Mouse (Mus musculus): ENCODE measurements around the gene Gmfg. TPM values are rescaled to one million over a fixed set of nuclear protein-coding genes. Genes with fewer than 3 reads are reported as not detected.

Gmfg gene
- total and polyA plus RNA-seq, 3 experiments = 0.58 to 10.4 (median 7.1) TPM

DNA sequence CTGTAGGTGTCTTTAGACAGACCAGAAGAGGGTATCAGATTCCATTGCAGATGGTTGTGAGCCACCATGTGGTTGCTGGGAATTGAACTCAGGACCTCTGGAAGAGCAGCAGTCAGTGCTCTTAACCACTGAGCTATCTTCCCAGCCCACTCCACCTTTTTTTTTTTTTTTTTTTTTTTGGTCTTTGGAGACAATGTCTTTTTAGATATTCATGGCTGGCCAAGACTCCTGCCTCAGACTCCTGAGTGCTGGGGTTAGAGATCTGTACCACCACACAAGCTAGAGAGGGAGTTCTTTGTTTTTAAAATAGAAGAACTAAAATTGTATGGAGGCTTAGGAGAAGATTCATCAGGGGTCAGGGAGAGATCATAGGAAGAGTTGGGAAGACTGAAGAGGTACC, 717 bp downstream of the Gmfg start:
- DNase-seq = no peak

DNA sequence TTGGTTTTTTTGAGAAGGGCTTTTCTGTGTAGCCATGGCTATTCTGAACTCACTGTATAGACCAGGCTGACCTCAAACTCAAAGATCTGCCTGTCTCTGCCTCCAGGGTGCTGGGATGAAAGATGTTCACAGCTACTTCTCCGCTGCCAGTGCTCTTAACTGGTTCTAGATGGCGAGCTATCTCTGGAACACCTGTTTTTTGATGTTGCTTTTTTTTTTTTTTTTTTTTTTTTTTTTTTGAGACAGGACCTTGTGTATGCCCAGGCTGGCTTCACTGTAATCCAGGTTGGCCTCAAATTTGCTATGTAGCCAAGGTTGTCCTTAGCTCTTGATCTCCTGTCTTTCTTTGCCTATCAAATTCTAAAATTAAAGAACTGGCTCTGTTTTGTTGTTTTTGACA, 1.5 kb downstream of the Gmfg start:
- DNase-seq = no peak

DNA sequence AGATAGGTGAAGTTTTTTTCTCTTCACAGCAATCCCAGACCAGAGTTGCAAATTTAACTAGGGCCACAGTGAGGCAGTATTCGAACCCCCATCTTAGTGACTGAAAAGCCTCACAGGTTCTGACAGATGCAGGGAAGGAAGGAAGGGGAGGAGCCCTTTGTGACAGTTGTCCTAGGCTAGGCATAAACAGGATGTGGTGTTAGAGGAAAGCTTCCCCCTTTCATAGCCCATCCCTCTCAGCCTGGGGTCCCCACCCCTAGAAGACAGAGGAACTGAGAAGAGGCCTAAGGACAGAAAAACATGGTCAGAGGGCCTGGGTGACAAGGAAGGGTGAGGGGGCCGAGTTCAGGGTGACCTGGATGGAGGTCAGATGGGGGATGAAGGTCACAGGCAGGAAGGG, 3.5 kb downstream of the Gmfg start:
- peak; percentile 42 for DNase-seq

DNA sequence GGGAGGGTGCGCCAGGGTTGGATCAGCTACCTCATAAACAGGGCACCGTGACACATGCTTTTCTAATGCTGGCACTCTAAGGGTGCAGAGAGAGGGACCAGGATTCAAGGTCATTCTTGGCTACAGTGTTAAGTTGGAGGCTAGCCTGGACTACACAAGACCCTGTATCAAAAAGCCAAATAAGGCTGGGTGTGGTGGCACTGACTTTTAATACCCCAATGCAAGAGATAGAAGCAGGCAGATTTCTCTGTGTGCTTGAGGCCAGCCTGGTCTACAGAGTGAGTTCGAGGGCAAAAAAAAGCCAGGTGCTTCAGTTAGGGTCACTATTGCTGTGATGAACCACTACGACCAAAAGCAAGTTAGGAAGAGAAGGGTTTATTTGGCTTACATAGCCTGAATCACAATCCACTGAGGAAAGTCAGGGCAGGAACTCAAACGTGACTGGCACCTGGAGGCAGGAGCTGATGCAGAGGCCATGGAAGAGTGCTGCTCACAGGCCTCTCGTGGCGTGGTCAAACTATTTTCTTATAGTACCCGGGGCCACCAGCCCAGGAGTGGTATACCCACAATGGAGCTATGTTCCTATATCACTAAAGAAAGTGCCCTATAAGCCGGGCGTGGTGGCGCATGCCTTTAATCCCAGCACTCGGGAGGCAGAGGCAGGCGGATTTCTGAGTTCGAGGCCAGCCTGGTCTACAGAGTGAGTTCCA, 4.7 kb downstream of the Gmfg start:
- no peak for DNase-seq

DNA sequence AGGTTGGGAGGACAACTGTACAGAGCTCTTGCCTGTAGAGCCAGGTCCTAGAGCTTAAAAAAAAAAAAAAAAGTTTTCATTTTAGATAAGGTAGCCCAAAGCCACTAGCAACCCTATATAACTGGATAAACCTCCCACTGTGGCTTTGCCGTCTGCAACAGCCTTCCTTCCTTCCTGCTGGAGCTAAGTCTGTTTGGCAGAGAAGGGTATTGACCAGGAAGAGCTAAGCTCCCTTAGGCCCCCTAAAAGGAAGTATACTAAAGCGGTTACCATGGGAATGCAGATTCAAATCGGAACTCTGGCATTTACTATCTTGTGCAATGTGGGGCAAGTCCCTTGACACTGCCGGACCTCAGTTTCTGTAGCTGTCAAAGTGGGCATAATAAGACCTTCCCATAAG, 5.4 kb downstream of the Gmfg start:
- no peak for DNase-seq

DNA sequence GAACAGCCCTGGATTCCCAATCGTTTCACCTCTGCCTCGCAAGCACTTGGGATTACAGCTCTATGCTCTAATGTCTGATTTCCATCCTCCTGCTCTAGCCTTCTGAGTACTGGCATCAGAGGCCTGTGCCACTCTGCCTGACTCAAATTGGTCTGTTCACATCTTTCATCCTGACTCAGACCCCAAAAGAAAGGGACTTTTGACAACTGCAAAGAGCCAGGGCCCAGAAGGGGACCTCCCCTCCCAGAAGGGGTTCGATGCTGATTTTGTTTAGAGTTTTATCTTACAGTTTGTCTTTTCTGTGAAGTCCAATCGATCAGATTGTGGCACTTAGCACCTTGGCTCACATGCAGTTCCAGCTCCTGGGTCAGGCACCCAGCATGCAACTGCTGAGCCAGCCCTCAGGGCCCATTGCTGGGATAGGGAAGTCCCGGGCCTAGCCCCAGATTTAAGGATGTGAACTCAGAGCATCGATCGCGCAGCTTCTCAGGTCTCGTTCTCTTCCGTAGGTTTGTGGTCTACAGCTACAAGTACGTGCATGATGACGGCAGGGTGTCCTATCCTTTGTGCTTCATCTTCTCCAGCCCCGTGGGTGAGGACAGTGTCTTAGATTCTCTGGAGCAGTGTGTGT, 7.2 kb downstream of the Gmfg start:
- DNase-seq = no peak

DNA sequence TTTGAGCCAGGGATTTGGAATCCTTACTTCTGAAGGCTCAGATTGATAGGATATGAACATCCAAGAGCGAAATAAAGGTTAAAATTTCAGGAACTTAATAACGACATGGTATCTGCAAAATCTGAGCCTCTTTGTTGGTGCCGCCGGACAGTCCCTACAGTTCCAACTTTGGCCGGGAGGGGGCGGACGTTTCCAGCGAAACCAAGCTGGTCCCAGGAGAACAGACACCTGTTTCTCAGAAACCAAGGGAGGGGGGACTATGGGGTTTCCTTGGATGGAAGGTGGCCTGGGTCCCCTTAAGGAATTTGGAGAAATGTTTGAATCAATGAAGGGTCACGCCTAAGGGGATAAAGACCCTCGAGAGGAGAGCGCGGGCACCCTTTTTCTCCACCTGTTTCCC, 9.2 kb downstream of the Gmfg start:
- DNase-seq = peak; percentile 81

DNA sequence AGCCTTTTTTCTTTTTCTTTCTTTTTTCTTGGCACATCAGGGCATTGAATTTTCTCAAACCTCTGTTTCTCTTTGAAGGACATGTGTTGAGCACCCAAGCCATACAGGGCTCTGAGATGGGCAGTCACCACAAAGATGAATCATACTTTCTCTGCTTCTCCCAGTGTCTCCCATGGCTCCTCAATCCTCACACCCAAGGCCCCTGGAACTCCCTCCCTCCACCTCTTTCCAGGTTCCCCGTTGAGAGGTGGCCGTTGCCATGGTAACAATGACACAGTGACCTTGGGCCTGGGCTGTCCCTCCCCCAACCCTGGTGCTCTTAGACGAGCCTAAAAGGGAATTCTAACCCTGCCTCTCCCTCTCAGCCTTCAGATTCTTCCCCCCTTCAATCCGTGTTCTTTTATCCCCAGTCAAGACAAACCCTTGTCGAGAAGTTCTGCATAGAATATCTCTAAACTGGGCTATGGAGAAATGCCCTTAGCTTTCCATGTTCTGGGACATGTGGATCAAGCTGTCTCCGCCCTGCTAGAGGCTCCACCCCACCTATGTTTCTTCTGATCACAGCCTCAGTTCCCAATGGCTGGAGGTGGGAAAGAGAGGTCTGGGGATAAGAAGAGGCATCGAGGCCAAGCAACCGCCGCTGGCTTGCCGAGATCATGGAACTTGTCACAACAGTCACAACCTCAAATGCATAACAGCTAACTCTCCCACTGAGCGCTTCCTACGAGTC, 10.0 kb downstream of the Gmfg start:
- peak; percentile 71 for DNase-seq

DNA sequence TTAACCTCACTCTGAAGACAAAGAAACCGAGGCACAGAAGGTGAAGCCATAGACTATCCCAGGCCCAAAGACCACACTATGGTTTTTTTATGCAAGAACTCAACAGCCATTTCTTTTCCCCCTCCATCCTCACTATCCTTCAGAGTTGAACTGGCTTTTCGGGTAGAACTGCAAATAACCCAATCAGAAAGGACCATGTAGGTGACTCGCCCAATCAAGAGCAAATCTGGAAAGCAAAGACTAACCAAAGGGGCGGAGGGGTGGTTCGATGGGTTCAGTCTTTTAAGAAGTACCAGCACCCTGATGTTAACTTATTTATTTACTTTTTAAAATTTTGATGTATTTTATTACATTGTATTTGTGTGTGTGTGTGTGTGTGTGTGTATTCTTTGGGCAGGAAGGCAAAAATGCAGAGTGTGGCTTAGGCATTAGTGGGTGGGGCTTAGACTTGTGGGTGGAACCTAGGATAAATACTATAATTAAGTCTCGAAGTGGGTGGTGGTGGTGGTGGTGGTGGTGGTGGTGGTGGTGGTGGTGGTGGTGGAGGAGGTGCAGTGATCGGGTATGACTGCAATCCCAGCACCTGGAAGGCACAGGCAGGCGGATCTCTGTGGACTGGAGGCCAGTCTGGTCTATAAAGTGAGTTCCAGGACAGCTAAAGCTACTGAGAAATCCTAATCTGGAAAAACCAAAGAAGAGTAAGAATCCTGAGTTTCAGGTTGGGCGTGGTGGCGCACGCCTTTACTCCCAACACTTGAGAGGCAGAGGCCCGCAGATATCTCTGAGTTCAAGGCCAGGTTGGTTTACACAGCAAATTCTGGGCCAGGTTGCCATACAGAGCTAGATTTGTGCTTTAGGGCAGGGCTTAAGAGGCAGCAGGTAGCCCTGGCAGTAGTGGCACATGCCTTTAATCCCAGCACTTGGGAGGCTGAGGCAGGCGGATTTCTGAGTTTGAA, 10.9 kb downstream of the Gmfg start:
- DNase-seq = no peak

DNA sequence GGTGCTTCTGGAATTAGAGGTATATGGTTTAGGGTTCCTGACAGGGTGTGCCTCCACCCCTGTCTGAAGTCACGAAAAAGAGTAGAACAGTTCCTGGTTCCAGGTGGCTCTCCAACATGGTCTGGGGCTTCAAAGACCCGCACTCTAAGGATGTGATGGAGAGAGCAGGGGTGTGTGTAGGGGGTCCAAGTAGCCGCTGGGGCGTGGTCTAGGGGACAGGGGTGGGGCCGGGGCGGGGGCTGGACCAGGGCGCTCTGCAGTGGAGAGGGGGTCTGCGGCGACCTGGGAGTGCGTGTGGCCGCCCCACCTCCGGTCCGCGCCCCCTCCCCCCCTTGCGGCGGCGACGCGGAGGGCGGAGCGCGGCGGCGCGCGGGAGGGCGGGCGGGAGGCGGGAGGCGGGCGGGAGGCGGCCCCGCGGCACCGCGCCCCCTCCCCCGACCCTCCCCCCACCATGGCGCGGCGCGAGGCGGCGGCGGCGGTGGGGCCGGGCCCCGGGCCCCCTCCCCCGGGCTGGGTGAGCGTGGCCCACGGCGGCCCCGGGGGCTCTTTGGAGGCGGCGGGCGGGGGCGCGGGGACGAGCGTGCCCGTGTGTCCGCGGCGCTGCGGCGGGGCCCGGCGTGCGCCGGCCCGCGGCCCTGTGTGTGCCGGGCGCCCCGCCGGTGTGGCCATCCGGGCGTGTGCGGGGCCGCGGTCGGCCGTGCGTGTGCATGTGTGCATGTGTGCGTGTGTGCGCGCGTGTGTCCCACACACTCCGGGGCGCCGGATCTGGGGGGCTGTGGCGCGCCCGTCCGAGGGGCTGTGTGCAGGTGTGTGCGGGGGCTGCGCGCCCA, 14.5 kb downstream of the Gmfg start, which contains the start of gene Lrfn1:
Gene Lrfn1, plus strand, starts transcription at position 450 of the 830 bp plus-strand sequence.
- peak; percentile 37 for DNase-seq

DNA sequence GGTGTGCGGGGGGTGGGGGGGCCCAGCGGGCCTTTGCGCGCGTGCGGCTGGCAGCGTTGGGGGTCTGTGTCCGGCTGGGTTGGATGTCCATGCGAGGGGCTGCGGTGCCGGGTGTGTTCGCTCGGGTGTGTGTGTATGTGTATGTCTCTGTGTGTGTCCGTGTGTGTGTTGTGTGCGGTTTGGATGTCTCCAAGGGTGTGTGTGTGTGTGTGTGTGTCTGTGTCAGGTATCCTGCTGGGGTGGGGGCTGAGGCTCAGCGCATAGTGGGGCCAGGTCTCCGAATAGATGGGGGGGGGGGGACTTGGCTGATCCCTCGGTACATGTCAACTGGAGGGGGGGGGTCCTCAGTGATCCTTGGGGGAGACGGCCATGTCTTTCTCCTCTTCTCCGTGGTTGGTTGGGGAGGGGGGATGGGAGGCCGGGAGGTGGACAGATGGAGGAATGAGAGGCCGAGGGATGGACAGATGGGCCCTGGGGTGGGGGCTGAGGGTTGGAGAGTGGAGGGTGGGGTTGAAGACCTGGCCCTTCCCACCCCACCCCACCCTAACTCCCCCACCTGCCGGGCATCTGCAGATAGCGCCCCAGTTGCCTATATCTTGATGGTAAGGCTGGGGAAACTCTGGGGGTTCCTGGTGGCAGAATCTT, 15.2 kb downstream of the Gmfg start:
- no peak for DNase-seq

DNA sequence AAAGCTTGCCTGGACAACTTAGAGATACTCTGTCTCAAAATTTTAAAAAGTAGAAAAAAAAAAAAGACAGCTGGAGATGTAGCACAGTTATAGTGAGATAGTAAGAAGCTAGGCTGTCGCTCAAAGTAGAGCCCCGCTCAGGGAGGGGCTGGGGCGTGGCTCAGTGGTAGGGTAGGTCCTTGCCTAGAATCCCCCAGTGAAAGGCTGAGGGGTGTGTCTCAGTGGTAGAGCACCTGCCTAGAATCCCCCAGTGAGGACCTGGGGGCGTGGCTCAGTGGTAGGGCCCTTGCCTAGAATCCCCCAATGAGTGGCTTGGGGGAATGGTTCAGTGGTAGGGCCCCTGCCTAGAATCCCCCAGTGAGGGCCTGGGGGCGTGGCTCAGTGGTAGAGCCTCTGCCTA, 23.1 kb downstream of the Gmfg start:
- DNase-seq = no peak

DNA sequence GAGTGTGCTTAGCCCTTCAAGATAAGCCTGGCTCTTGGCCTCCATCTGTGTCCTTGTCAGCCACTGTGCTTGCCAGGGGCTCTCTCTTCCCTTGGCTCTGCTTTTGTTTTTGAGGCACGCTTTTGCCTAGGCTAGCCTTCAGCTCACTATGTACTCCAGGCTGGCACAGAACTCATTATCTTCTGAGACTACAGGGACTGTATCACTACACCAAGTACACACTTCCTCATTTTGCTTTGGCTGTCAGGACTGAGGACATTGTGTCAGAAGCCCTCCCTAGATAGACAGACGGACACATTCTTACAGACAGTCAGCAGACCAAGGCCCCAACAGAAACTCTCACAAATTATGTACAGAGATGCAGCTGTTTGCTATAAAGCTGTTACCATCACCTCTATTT, 25.5 kb downstream of the Gmfg start:
- DNase-seq = no peak

DNA sequence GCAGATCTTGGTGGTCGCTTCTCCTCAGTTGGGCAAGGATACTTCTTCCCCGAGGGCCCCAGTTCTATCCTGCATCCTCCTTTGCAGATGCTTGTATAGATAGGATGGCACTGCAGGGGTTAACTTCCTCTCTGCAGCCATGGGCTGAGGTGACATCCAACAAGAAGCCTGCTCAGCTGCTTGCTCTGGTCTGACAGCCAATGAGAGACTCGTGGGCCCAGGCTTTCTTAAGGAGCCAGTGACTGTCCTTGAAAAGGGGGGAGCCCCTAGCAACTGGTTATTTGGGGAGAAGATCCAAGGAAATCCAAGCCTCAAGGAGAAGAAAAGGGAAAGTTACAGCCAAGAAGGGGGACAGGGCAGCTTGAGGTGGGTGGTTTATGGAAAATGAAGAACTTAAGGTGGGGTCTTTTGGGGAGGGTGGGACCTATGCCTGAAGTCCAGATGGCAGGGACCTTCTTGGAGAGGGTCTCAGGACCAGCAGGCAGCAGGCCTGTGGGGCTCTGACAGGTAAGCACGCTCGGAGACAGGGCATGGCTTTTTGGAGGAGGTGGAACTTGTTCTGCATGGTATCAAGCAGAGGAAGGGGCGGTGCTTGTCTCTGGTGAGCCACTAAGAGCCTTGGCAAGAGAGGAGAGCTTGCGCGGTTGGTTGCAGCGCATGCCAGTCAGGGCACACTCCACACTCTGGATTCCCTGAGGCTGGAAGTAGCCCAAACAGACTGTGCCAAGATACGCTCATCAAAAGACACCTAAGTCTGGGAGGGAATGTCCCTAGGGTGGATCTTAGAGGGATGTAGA, 27.4 kb downstream of the Gmfg start:
- DNase-seq = peak; percentile 86

DNA sequence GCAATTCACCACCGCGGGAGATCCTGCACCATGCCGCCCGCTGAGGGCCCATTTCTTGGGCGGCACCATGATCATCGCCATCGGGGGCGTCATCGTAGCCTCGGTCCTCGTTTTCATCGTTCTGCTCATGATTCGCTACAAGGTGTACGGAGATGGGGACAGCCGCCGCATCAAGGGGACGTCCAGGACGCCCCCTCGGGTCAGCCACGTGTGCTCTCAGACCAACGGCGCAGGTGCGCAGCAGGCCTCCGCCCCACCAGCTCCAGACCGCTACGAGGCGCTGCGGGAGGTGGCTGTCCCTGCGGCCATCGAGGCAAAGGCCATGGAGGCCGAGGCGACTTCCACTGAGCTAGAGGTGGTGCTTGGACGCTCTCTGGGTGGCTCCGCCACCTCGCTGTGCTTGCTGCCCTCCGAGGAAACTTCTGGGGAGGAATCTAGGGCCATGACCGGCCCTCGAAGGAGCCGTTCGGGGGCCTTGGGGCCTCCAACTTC, 29.5 kb downstream of the Gmfg start:
- no peak for DNase-seq

DNA sequence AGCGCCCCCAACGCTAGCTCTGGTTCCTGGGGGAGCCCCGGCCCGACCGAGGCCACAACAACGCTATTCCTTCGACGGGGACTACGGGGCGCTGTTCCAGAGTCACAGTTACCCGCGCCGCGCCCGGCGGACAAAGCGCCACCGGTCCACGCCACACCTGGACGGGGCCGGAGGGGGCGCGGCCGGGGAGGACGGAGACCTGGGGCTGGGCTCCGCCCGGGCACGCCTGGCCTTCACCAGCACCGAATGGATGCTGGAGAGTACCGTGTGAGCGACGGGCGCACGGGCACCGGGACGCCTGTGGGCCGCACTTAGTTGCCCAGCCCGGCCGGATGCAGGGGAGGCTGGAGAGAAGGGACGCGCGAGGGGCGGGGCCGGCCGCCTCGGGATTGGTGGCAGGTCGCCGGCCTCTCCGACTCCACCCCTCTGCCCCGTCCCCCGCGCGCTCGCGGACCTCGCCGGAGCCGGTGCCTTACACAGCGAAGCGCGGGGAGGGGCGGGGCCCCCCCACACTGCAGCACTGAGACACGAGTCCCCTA, 30.0 kb downstream of the Gmfg start:
- DNase-seq = peak; percentile 85

DNA sequence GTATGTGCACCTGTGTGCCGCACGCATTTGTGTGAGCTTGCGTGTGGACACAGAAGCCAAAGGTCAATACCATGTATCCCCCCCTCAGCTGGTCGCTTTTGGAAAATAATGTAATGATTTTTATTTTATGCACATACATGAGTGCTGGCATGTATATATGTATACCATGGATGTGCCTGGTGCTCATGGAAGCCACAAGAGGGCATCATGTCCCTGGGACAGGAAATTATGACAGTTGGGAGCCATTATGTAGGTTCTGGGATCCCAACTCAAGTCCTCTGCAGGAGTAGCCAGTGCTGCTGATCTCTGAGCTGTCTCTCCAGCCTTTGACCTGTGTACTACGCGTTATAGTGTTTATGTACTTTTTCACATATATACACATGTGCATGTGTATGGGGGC, 38.9 kb downstream of the Gmfg start:
- no peak for DNase-seq

DNA sequence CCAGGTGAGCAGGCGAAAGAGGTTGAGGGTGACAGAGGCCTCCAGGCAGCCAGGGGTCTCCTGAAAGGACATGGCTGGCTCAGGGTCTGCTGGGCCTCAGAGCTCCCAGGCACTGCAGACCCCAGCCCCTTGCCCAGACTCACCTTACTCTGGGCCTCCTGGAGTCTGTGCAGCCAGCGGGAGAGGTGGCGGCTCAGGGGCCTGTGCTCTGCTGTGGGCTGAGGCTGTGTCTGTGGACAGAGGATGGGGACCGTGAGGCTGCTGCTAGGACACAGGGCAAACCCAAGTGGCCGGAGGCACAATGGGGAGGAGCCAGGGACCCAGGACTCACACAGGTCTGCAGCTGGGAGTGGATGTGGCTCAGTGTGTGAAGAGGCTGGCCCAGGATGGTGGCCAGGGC, 40.1 kb downstream of the Gmfg start:
- DNase-seq = no peak

DNA sequence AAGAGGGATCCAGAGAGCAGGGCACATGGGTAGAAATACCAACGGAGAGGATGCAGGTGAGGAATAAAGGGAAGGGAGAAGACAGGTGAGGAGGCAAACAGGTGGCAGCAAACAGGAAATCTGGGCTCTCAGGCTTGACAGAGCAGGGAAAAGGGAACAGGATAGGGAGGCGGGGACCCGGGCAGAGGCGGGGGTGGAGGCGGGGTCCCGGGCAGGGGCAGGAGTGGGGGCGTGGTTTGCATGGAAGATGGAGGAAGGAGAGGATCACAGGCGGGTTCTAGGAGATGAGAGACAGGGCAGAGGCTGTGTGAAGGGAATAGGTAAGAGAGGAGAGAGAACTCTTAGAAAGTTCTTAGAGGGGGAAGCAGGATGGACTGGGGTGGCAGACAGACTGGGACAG, 41.6 kb downstream of the Gmfg start:
- DNase-seq = no peak

Data from adrenal gland, adult 2 months (tissue).